Mouse (Mus musculus) testis, adult 2 months (tissue): Measurements from ENCODE around the gene Bin2.

Experiments used
- CTCF ChIP-seq: fragments of 200-500 bp; IDR thresholded peaks from 2 replicates; pipeline ENCODE4 v1.5.1; 2012; ENCODE audit warnings: low read depth, mild to moderate bottlenecking, inconsistent platforms, low read length, moderate library complexity; ENCODE audit not compliant: control insufficient read depth, insufficient read depth, insufficient replicate concordance
- POLR2A ChIP-seq: fragments of 200-500 bp; IDR thresholded peaks from 2 replicates; pipeline ENCODE4 v1.6.1; 2012; ENCODE audit warnings: low read depth, mild to moderate bottlenecking, inconsistent platforms, low read length, moderate library complexity; ENCODE audit not compliant: control insufficient read depth

DNA sequence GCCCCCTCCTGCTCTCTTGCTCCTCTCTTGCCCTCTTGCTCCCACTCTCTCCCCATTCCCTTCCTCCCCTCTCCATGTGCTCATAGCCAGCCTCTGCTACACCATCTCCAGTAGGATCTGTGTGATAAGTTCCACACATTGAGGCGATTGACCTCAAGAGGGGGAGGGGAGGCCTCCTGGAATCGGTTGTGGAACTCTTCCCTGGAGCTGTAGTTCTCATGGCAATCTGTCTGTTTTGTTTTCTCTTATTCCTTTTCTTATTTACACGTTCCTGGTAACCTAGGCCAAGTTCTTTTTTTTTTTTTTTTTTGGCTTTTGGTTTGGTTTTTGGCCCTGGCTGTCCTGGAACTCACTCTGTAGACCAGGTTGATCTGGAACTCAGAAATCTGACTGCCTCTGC, 67.7 kb downstream of the Bin2 start:
- TF ChIP-seq POLR2A = no peak
- TF ChIP-seq CTCF = no peak
